7 mouse cellular contexts compared by ENCODE assay signal in the genomic region with DNA sequence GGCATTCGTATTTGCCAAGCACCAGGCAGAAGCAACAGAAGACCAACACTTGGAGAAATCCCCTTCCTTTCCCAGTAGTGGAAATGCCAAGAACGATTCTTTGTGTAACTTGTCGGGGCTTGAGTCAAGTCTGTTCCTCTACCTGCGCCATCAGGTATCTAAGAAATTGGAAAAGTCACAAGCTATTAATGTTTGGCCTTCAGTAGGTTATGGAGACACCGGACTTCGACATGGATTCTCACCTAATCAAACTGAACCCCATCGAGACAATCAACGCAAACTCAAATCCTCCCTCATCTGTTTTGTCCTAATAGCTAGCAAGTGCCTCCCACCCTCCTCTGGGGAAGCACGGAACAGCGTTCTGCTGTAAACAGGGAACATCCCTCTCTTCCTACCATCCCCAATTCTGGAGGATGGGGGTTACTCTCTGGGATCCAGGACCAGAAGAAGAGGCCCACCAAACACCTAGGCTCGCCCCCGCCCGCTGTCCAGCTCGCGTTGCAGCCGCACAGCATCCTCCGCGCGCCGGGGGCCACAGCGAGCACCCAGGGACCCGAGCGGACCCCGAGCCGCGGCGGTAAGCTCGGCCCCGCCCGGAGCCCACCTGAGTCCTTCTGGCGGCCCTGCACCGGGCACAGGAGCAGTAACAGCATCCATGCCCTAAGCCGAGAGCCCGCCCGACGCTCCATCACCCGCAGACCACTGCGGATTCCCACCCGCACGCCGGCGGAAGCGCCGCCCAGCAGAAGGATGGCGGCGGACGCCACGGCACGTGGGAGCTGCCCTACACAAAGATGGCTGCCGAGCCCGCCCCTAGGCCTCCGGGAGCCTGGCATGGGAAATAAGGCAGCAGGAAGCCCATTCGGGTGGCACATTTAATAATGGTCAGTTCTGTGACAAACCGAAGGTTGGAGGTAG. TPM values are rescaled to one million over a fixed set of nuclear protein-coding genes. Genes with fewer than 3 reads are reported as not detected.
A peak's percentile ranks its signal among the peaks of the same experiment; 100 is the strongest.
DNase-seq lines count a peak whose midpoint lies in the region; ATAC-seq lines count a peak whose summit lies in the region.

A gene (minus strand): TSS at position 780 of the 918 bp plus-strand sequence.

- peaks cover 14% of the 10 kb centered on the region; the same call in 1 of the 2 replicates for H3K4me1 ChIP-seq in intestine, embryonic 16.5 days (ENCODE audit: control insufficient read depth, insufficient read depth, low read length)
- H3K4me1 ChIP-seq in midbrain, embryonic 10.5 days: peaks cover 23% of the 10 kb centered on the region

- H3K36me3 ChIP-seq in intestine, embryonic 16.5 days (ENCODE audit: control insufficient read depth, insufficient read depth, low read length): 0 out of 2 replicates have a peak, but pooled peaks cover under 1% of the 10 kb centered on the region
- H3K36me3 ChIP-seq in midbrain, embryonic 10.5 days: peaks cover 38% of the 10 kb centered on the region

- ATAC-seq in intestine, embryonic 16.5 days: peak; percentile 92

- 2% methylated on average over 54 of the region's 54 CpGs for WGBS in intestine, embryonic 16.5 days
- 3% methylated on average over 54 of the region's 54 CpGs for WGBS in midbrain, embryonic 10.5 days

- H3K27ac ChIP-seq in intestine, embryonic 16.5 days (ENCODE audit: low read length): no peak within 1 kb of the TSS; the same call in 1 of the 2 replicates
- peak within 1 kb of the TSS; percentile 95 for H3K27ac ChIP-seq in midbrain, embryonic 10.5 days (replicated peaks)

- H3K9ac ChIP-seq in intestine, embryonic 16.5 days (ENCODE audit: low read depth, low read length): peak within 1 kb of the TSS; percentile 88

- intact Hi-C loops in left cerebral cortex, postnatal 36 days (cut with DNase I): no loop called here

- peak within 1 kb of the TSS; percentile 91 for H3K4me3 ChIP-seq in intestine, embryonic 16.5 days (ENCODE audit: low read length)
- H3K4me3 ChIP-seq in midbrain, embryonic 10.5 days: peak within 1 kb of the TSS; percentile 93

- peak; percentile 86 for DNase-seq in adrenal gland, adult 2 months
- peak; percentile 46 for DNase-seq in embryo, embryonic 11.5 days (ENCODE audit: low read depth, low spot score)
- peak; percentile 45 to 78 for DNase-seq in gastrocnemius, postnatal 4 days (ENCODE audit: low spot score in 2 of 2)
- DNase-seq in left cerebral cortex, postnatal 36 days (ENCODE audit: low spot score in 2 of 2): peak; percentile 84 to 86
- DNase-seq in midbrain, embryonic 10.5 days (ENCODE audit: low spot score): peak; percentile 83
- DNase-seq in right cerebral cortex, postnatal 4 days: peak; percentile 84

- H3K4me2 ChIP-seq in intestine, embryonic 16.5 days (ENCODE audit: low read depth, low read length): peak within 1 kb of the TSS; percentile 94

- H3K27me3 ChIP-seq in intestine, embryonic 16.5 days (replicated peaks; ENCODE audit: control insufficient read depth, insufficient read depth, low read length): peaks cover 8% of the 10 kb centered on the region; the same call in 1 of the 2 replicates
- H3K27me3 ChIP-seq in midbrain, embryonic 10.5 days (ENCODE audit: low read depth, poor library complexity, severe bottlenecking): peaks cover 29% of the 10 kb centered on the region

- H3K9me3 ChIP-seq in intestine, embryonic 16.5 days (ENCODE audit: control insufficient read depth, low read length): no peaks in the 10 kb centered on the region
- no peaks in the 10 kb centered on the region for H3K9me3 ChIP-seq in midbrain, embryonic 10.5 days (replicated peaks)

RNA-seq across cellular contexts. Expression of the gene that starts here (rescaled TPM):
- 10 to 100 TPM; 28.5 to 34.6 TPM for total RNA-seq in adrenal gland, adult 2 months (2021)
- polyA plus RNA-seq in adrenal gland, adult 2 months (2012; rRNA removed): 11.8 and 13.8 TPM in 2 replicates
- total RNA-seq in gastrocnemius, postnatal 4 days (2021): 10 to 100 TPM; 12.7 to 14.8 TPM
- polyA plus RNA-seq in intestine, embryonic 16.5 days (2015; fragmentation: Nextera tagmentation; extraction: Ambion mirVana): 31.5 and 33.9 TPM in 2 replicates
- total RNA-seq in left cerebral cortex, postnatal 36 days (2021): 10 to 100 TPM; 39.6 to 45.3 TPM
- polyA plus RNA-seq in midbrain, embryonic 10.5 days (2016; fragmentation: Nextera tagmentation; extraction: Ambion mirVana): 68.2 and 73.0 TPM in 2 replicates
